Mouse (Mus musculus) intestine, embryonic 14.5 days (tissue): ENCODE data around the gene Rpl23. TPM values are rescaled to one million over a fixed set of nuclear protein-coding genes. Genes with fewer than 3 reads are reported as not detected.

Experiments used
- ATAC-seq: fragments of 200-750 bp; cut with Nextera tagmentation; replicated peaks from 2 replicates; pipeline ENCODE4 v1.8.0; 2017; ENCODE audit warnings: low read depth, moderate number of reproducible peaks, moderate TSS enrichment, moderate library complexity; ENCODE audit not compliant: low FRiP score, low TSS enrichment
- DNase-seq: peaks from one replicate; pipeline ENCODE4 v3.0.0-alpha.2; 2018; ENCODE audit warnings: low spot score
- H3K27ac ChIP-seq: fragments of 300-500 bp; sonication (generic); 2 replicates; pipeline ENCODE4 v1.5.1; 2014; ENCODE audit warnings: low read depth, mild to moderate bottlenecking, control low read depth
- H3K27me3 ChIP-seq: fragments of 300-500 bp; sonication (generic); replicated peaks from 2 replicates; pipeline ENCODE4 v1.6.1; 2014; ENCODE audit warnings: low read length, control low read depth; ENCODE audit not compliant: control insufficient read depth, insufficient read depth
- H3K36me3 ChIP-seq: fragments of 300-500 bp; sonication (generic); 2 replicates; pipeline ENCODE4 v1.6.1; 2014; ENCODE audit warnings: low read length, control low read depth; ENCODE audit not compliant: control insufficient read depth, insufficient read depth
- H3K4me1 ChIP-seq: fragments of 300-500 bp; sonication (generic); replicated peaks from 2 replicates; pipeline ENCODE4 v1.6.1; 2014; ENCODE audit warnings: low read length, control low read depth, mixed read lengths; ENCODE audit not compliant: control insufficient read depth, insufficient read depth
- H3K4me2 ChIP-seq: fragments of 300-500 bp; sonication (generic); 2 replicates; pipeline ENCODE4 v1.6.1; 2014; ENCODE audit warnings: low read length
- H3K4me3 ChIP-seq: fragments of 300-500 bp; sonication (generic); 2 replicates; pipeline ENCODE4 v1.5.1; 2014; ENCODE audit warnings: low read depth, low read length, control low read depth, mixed read lengths
- H3K9ac ChIP-seq: fragments of 300-500 bp; sonication (generic); 2 replicates; pipeline ENCODE4 v1.6.1; 2014; ENCODE audit warnings: mild to moderate bottlenecking, low read length
- H3K9me3 ChIP-seq: fragments of 300-500 bp; sonication (generic); 2 replicates; pipeline ENCODE4 v1.6.1; 2016; ENCODE audit warnings: low read length, control low read depth; ENCODE audit not compliant: control insufficient read depth
- WGBS: fragments of 180-500 bp; shearing (Covaris S2); extraction: QIAGEN DNeasy Blood & Tissue Kit; methylation state at CpG from one replicate; pipeline ENCODE4 v1.1.7; 2014; 5-methylcytosine and 5-hydroxymethylcytosine counted together
- microRNA-seq: library from miRNA; unstranded; fragments of <30 nt; microRNA quantifications from one replicate; pipeline ENCODE4, GENCODE M21; 2016
- polyA plus RNA-seq: library from polyadenylated mRNA; unstranded; fragments of >200 nt; fragmentation: Nextera tagmentation; extraction: Ambion mirVana; gene quantifications from 2 replicates; pipeline ENCODE4 v1.2.1, GENCODE M21; 2014

Rpl23 gene
- polyA plus RNA-seq, 1 experiment from 2014 or later: 786 TPM

DNA sequence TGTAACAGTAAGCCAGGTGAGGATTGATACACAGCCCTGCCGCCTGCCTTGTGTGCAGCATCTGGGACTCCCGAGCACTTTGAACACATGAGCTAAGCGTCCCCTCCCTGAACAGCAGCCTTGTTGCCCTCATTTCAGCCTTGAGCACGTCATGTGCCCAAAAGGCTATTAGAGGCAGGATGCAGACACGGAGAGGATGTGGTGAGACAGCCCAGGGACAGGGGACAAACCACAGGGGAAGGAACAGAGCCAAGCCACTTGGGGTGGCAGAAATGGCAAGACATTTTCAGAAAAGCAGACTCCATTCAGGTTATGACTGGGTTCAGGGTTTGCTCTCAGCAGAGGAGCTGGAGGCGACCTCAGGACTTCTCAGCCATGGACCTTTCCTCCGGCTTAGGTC lies 53.9 kb downstream of the Rpl23 start:
- no peaks in the 10 kb centered on the region for H3K27me3 ChIP-seq
- H3K4me3 ChIP-seq: no peak overlapping the region
- no peak overlapping the region for H3K9ac ChIP-seq
- H3K9me3 ChIP-seq: no peaks in the 10 kb centered on the region
- ATAC-seq: no peak
- H3K4me1 ChIP-seq: no peaks in the 10 kb centered on the region
- 71% methylated on average over 7 of the region's 7 CpGs for WGBS
- no peak overlapping the region for H3K27ac ChIP-seq
- DNase-seq: no peak
- H3K4me2 ChIP-seq: no peak overlapping the region
- peaks cover 88% of the 10 kb centered on the region for H3K36me3 ChIP-seq

Small RNAs within 50 kb of the gene (microRNA-seq; reads per million reads assigned to microRNA genes)
- gene Mir8102: not detected

Other genes starting within 250 kb of the Rpl23 start
- 0.16 and 0.30 TPM in 2 replicates for gene Srcin1, start 206.3 kb downstream of the Rpl23 start, polyA plus RNA-seq
- 3.1 and 3.6 TPM in 2 replicates for gene Epop, start 152.7 kb downstream of the Rpl23 start, polyA plus RNA-seq
- 4.6 and 4.8 TPM in 2 replicates for gene Mllt6, start 119.0 kb downstream of the Rpl23 start, polyA plus RNA-seq
- 41.2 and 47.9 TPM in 2 replicates for gene Cisd3, start 96.6 kb downstream of the Rpl23 start, polyA plus RNA-seq
- gene Pcgf2, start 81.9 kb downstream of the Rpl23 start, polyA plus RNA-seq: 19.2 and 19.7 TPM in 2 replicates
- gene Psmb3, start 79.0 kb downstream of the Rpl23 start, polyA plus RNA-seq: 473 and 491 TPM in 2 replicates
- 1.7 and 1.9 TPM in 2 replicates for gene Pip4k2b, start 37.7 kb downstream of the Rpl23 start, polyA plus RNA-seq
- gene Cwc25, start 15.9 kb downstream of the Rpl23 start, polyA plus RNA-seq: 10.5 and 11.8 TPM in 2 replicates
- 0.31 TPM in 2 replicates for gene 1700001P01Rik, start 6.5 kb downstream of the Rpl23 start, polyA plus RNA-seq
- 85.1 and 88.6 TPM in 2 replicates for gene Lasp1, start 16.6 kb upstream of the Rpl23 start, polyA plus RNA-seq
- 8.1 and 9.5 TPM in 2 replicates for gene B230217C12Rik, start 58.3 kb upstream of the Rpl23 start, polyA plus RNA-seq
- gene Fbxo47, start 101.7 kb upstream of the Rpl23 start, polyA plus RNA-seq: 0.39 and 0.54 TPM in 2 replicates
- 0.09 and 0.30 TPM in 2 replicates for gene Plxdc1, start 204.0 kb upstream of the Rpl23 start, polyA plus RNA-seq
- 9.6 and 13.8 TPM in 2 replicates for gene Arl5c, start 213.7 kb upstream of the Rpl23 start, polyA plus RNA-seq
- 7.5 and 8.0 TPM in 2 replicates for gene Cacnb1, start 240.6 kb upstream of the Rpl23 start, polyA plus RNA-seq
- 1,242 TPM in 2 replicates for gene Rpl19, start 244.3 kb upstream of the Rpl23 start, polyA plus RNA-seq